Comparison of ENCODE assay signal across 8 mouse cellular contexts in the genomic region with DNA sequence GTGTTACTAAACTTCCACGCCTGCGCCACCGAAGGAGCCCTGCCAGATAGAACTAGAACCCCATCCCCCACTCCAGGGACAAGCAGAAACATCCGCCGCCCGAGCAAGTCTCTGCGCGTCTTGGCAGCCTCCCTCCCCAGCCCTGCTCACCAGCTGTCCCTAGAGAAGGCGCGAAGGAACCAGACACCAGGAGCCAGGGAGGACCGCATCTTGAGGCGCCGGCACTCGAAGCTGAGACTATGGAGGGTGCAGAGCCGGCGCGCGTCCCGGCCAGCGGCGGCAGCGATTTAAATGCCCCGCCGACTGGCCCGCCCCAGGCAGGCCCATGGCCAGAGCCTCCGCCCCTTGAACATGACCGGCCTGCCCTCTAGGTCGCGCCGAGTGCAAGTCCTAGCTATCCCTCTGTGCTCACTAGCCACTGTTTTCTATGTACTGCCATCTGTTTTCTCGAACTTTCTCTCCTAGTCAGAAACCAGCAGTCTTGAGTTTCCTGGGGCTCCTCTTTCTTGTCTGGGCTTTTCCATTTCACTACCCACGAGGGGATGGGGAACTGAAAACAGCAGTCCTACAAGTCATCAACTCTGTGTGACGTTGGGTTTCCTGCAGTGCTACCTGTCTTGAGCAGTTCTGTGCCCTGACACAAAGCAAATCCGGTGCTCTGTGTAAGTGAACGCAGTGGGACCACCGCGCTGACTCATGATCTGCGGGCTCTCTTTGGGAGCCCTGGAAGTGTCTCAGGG. TPM values are rescaled to one million over a fixed set of nuclear protein-coding genes. Genes with fewer than 3 reads are reported as not detected.
DNase-seq lines count a peak whose midpoint lies in the region; ATAC-seq lines count a peak whose summit lies in the region.

TSS of gene Slc37a2 (minus strand) at position 590 of the 740 bp plus-strand sequence.

- peak; percentile 74 for ATAC-seq in common myeloid progenitor, adult 5-6 weeks (replicated peaks; ENCODE audit: low read depth, poor library complexity, severe bottlenecking)
- peak; percentile 82 for ATAC-seq in megakaryocyte, adult 5-6 weeks (ENCODE audit: poor library complexity, severe bottlenecking)

- intact Hi-C loops in gastrocnemius, postnatal 14 days (cut with DNase I; ENCODE audit: low total_unique reads), result no loop called here

- peak; percentile 54 for DNase-seq in T-cell, adult 2 months (ENCODE audit: low spot score)
- DNase-seq in gastrocnemius, postnatal 14 days, result peak; percentile 75
- DNase-seq in induced T-regulatory cell, adult 2 months (ENCODE audit: low read depth), result peak; percentile 78
- DNase-seq in left cerebral cortex, adult 8-10 months (ENCODE audit: low spot score in 2 of 2), result peak; percentile 34 to 86
- DNase-seq in right cerebral cortex, postnatal 25 days, result peak; percentile 80
- peak; percentile 73 for DNase-seq in yolk sac, embryonic 10.5 days (ENCODE audit: low spot score)

RNA-seq across cellular contexts. Expression of gene Slc37a2, which starts in this region (rescaled TPM):
- total RNA-seq in common myeloid progenitor, adult 5-6 weeks (2017), result 0.46 TPM in 1 of 2 replicates, not detected in the other
- total RNA-seq in gastrocnemius, postnatal 14 days (2021), result 1 to 10 TPM; 1.1 TPM
- 1 to 10 TPM; 1.9 to 6.6 (median 3.7) TPM for total RNA-seq in left cerebral cortex, adult 8-10 months (2022)
- total RNA-seq in megakaryocyte, adult 5-6 weeks (2015), result 2.0 and 2.1 TPM in 2 replicates
- 3.1 and 3.8 TPM in 2 replicates for total RNA-seq in megakaryocyte, adult 5-6 weeks (2017)

Comparison
In these comparisons a context has a peak if more than half of its experiments do, and no peak if none do; other contexts are left out.
1. Peak in every context shown above with its lines: DNase-seq and ATAC-seq.
2. Peak in ATAC-seq in common myeloid progenitor, adult 5-6 weeks; RNA of the gene not detected or under 1 TPM.